ENCODE assay signal across 8 mouse cellular contexts in the genomic region with DNA sequence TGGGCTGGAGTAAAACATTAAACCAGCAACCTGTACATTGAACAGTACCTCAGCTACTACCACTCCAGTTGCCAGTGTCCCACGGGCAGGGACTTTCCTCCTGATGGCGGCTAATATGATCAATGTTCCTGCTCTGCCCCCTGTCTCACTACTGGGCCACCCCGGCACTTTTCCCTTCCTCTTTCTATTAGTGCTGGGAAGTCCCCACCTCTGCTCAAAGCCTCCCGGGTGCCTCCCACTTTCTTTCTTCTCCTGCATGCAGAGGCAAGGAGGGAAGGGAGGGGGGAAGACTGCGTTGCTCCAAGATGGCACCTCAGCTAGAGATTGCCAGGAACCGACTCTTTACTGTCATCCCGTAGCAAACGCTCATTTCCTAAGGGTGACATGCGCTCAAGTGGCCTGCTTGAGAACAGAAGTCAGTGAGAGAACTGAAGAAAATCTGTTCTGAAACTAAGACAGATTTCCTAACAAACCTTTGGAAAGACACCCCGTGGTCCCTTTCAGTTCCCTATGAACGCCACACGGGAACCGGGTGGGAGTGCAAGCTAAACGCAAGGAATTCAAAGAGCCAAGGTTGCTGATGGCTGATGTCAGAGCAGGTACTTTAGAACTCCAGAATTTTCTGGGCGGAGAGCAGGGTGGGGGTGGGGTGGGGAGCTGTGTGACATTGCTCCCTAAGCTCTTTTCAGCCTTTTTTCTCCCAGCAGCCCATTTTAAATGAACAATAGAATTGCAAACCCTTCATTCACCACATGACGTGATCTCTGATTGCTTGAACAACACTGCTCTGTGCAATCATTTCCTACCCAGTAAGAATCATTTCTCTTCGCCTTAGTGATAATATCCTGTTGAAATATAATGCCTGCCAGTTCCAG.
DNase-seq lines count a peak whose midpoint lies in the region; ATAC-seq and TF ChIP-seq lines count a peak whose summit lies in the region.

No protein-coding gene starts in this region.

- peak overlapping the region; percentile 38 for H3K4me3 ChIP-seq in heart, embryonic 13.5 days
- peak overlapping the region; percentile 32 for H3K4me3 ChIP-seq in kidney, postnatal 0 days (replicated peaks; ENCODE audit: low read depth, low read length)
- H3K4me3 ChIP-seq in liver, postnatal 0 days (ENCODE audit: low read depth, low read length): peak overlapping the region; percentile 14

- peaks cover 23% of the 10 kb centered on the region for H3K4me1 ChIP-seq in heart, embryonic 13.5 days
- no peaks in the 10 kb centered on the region for H3K4me1 ChIP-seq in kidney, postnatal 0 days (replicated peaks; ENCODE audit: insufficient read depth, low read length)
- H3K4me1 ChIP-seq in liver, postnatal 0 days (ENCODE audit: insufficient read depth): no peaks in the 10 kb centered on the region

- no peak for ATAC-seq in heart, embryonic 13.5 days (ENCODE audit: extremely low read depth, insufficient number of reproducible peaks, low FRiP score, low TSS enrichment)
- peak; percentile 67 for ATAC-seq in kidney, postnatal 0 days (replicated peaks; ENCODE audit: low FRiP score, low read depth)
- ATAC-seq in liver, postnatal 0 days: peak; percentile 64

- no peaks in the 10 kb centered on the region for H3K36me3 ChIP-seq in heart, embryonic 13.5 days
- H3K36me3 ChIP-seq in kidney, postnatal 0 days (ENCODE audit: insufficient read depth, low read length): no peaks in the 10 kb centered on the region
- no peaks in the 10 kb centered on the region for H3K36me3 ChIP-seq in liver, postnatal 0 days (replicated peaks; ENCODE audit: insufficient read depth, low read length)

- peak overlapping the region; percentile 84 for H3K27ac ChIP-seq in heart, embryonic 13.5 days (replicated peaks)
- peak overlapping the region; percentile 86 for H3K27ac ChIP-seq in kidney, postnatal 0 days
- peak overlapping the region; percentile 53 for H3K27ac ChIP-seq in liver, postnatal 0 days (ENCODE audit: low read depth)

- no peaks in the 10 kb centered on the region; the same call in 1 of the 2 replicates for H3K27me3 ChIP-seq in heart, embryonic 13.5 days (replicated peaks)
- H3K27me3 ChIP-seq in kidney, postnatal 0 days (ENCODE audit: insufficient read depth, low read length): no peaks in the 10 kb centered on the region
- H3K27me3 ChIP-seq in liver, postnatal 0 days (ENCODE audit: insufficient read depth, low read length): no peaks in the 10 kb centered on the region

- no peak for TF ChIP-seq CTCF in kidney, postnatal 0 days (IDR thresholded peaks at IDR 0.05; ENCODE audit: low read depth)
- no peak for TF ChIP-seq CTCF in liver, postnatal 0 days (IDR thresholded peaks at IDR 0.05; ENCODE audit: low read depth)

- no peak for TF ChIP-seq EP300 in liver, postnatal 0 days (IDR thresholded peaks at IDR 0.05; ENCODE audit: low read depth)

- no peaks in the 10 kb centered on the region for H3K9me3 ChIP-seq in heart, embryonic 13.5 days
- no peaks in the 10 kb centered on the region for H3K9me3 ChIP-seq in kidney, postnatal 0 days (replicated peaks; ENCODE audit: low read length)
- H3K9me3 ChIP-seq in liver, postnatal 0 days (ENCODE audit: low read length): no peaks in the 10 kb centered on the region

- 19% methylated on average over 17 of the region's 17 CpGs for WGBS in heart, embryonic 13.5 days
- 33% methylated on average over 17 of the region's 17 CpGs for WGBS in kidney, postnatal 0 days
- 29% methylated on average over 16 of the region's 17 CpGs for WGBS in liver, postnatal 0 days (ENCODE audit: insufficient replicate concordance)

- DNase-seq in spleen, postnatal 36 days (ENCODE audit: low spot score in 2 of 2): peak; percentile 19 to 20
- no peak for DNase-seq in spleen, adult 12 weeks (ENCODE audit: low spot score)
- DNase-seq in embryo, embryonic 11 days: peak; percentile 58
- DNase-seq in kidney, postnatal 0 days (ENCODE audit: low spot score): peak; percentile 70
- peak; percentile 15 for DNase-seq in liver, postnatal 0 days
- peak; percentile 27 for DNase-seq in neural tube, embryonic 10.5 days (ENCODE audit: extremely low spot score, low spot score)
- DNase-seq in c-Kit-positive CD71-positive TER-119-positive erythroid progenitor cells, embryonic 14.5 days (ENCODE audit: low spot score): no peak

- peak overlapping the region; percentile 66 for H3K9ac ChIP-seq in heart, embryonic 13.5 days
- peak overlapping the region; percentile 44; the same call in 1 of the 2 replicates for H3K9ac ChIP-seq in kidney, postnatal 0 days (ENCODE audit: low read depth, low read length)
- H3K9ac ChIP-seq in liver, postnatal 0 days (replicated peaks): no peak overlapping the region

- H3K4me2 ChIP-seq in heart, embryonic 13.5 days: peak overlapping the region; percentile 60
- H3K4me2 ChIP-seq in kidney, postnatal 0 days (ENCODE audit: low read length): peak overlapping the region; percentile 49
- peak overlapping the region; percentile 52 for H3K4me2 ChIP-seq in liver, postnatal 0 days (ENCODE audit: low read depth, low read length)

Comparison
In these comparisons a context has a peak if more than half of its experiments do, and no peak if none do; other contexts are left out.
1. DNase-seq: peak in spleen, postnatal 36 days (2 of 2), embryo, embryonic 11 days (single experiment), kidney, postnatal 0 days (single experiment), liver, postnatal 0 days (single experiment) and neural tube, embryonic 10.5 days (single experiment); none in spleen, adult 12 weeks (single experiment) and c-Kit-positive CD71-positive TER-119-positive erythroid progenitor cells, embryonic 14.5 days (single experiment).
2. Peak in every context shown above with its lines, with median percentiles within 50 percentile points of each other: H3K27ac ChIP-seq, H3K4me2 ChIP-seq and H3K4me3 ChIP-seq.